Mouse (Mus musculus) layer of hippocampus, adult 8-10 months (tissue): ENCODE measurements at regions not wholly inside any gene's neighbourhood (a gene's known extent, or its start where the extent isn't known, plus 50 kb on each side); places are given as distances from the start of the nearest gene placed in this dataset.
"Not testable (repeated sequence)": the region's sequence is repeated elsewhere in the genome, so short reads cannot be mapped to it uniquely, and the experiment has no call there.

ENCODE experiments used
- DNase-seq, 2 experiments: peaks; one replicate each; pipeline ENCODE4 v3.0.0; 2022; ENCODE audit warnings: low spot score in 2 of 2

DNA sequence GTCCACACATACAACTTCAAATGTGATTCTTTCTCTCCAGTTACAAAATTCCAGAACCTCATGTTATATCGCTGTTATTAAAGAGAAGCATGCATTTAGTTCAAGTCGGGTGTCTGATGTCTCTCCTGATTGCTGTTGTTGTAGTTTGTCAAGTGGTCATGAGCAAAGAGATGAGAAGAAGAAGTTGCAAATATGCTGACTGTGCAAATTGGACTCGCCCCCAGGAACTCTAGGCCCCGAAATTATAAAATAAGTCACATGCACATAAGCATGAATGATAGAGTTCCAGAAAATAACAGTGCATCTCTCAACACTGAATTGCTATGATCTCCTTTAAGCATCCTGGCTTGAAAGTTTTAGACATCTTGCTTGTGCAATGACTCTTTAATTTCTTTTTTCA lies 53.3 kb downstream of the Kif2b start:
- no peak for DNase-seq

DNA sequence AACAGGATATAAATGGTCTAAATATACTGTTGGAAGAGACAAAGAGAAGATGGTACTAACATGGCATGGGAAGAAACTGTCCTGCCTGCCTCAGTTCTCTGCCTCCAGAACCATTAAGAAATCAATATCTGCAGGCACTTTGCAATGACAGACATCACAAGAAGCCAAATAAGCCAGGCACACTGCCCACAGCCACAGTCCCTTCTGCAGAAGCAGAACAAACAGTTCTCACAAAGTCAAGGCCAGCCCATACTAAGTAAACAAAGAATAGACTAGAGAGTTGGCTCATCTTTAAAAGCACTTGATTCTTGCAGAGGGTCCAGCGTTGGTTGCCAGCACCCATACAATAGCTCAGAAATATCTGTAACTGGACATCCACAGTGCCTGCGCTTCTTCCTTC lies 98.1 kb downstream of the Kif2b start:
- no peak for DNase-seq

DNA sequence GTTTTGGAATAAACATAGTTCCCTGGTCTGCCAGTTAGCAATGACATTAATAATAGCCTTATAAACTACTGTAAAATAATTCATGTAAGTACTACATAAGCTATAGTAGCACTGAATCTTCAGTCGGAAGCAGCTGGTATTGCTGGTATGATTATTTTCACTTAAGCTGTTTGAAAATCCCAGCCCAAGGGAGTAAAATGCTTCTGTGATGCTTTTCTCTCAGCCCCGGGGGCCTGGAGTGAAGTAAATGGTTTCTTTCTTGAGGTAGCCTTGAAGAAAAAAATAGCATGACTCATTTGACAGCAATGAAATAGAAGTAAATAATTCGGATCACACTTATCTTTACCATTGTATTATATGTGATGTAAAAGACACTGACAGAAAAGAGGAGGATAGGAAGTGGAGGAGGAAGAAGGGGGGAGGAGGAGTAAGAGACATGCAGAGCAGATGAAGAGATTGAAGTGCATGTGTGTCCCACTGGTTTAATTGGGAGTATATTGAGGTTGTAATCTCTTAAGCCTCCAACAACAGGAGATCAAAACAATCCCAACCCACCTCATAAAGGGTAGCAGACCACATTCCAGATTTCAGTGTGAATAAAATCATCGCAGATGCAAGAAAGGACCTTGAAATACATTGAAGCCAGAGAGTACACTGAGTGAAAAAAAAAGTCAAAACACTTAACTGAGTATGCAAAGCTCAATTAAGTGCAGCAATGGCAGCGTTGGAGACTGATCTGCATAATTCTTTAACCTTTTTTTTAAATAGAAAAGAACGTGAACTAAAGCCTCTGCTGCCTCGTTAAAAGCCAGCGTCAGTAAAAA lies 113.6 kb downstream of the Kif2b start:
- DNase-seq = no peak

DNA sequence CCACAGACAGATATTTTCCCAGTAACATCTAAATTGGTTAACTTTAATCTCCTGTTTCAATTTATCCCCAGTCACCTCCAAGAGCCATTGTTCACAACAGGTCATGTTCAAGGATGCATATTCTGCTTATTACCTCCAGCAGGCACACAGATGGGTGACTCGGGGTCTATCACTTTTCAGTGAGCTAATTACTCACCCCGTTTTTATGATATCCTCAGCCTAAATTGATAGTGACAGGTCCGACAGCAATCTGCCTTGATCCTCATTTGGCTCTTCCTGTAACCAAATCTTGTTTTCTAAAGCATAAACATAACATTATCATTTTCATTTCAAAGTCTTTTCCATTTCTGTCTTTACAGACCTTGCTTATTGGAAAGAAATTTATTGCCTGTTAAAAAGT lies 115.4 kb downstream of the Kif2b start:
- no peak for DNase-seq

DNA sequence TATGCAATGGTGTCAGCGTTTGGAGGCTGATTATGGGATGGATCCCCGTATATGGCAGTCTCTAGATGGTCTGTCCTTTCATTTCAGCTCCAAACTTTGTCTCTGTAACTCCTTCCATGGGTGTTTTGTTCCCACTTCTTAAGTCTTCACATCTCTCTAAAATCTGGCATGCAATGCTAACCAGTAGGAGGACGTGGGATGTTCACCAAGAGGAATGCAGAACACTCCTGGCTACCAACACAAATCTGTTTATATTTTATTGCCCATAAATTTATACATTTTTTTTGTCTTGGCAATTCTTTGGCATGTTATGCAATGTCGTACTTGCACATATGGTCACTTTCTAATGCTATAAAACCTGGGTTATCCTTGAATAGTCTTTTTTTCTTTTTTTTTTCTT lies 135.0 kb downstream of the Kif2b start:
- peak; percentile 10 to 18 for DNase-seq

DNA sequence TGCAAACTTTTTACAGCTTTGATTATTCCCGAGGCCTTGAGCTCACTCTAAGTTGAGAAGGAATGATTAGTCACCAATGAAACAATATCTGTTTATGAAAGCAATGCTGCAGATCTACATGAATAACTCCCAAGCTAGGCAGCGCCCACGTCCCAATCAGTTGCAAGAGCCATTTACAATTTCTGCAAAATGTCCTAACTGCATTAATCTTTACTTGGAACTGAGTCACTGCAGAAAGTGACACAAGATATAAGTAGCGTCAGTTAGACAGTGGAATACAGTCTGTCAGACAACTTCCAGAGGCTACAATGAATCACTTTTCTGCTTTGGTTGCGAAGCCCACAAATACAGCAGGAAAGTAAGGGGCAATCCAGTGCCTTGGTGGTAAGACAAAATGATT lies 145.2 kb downstream of the Kif2b start:
- DNase-seq = no peak

DNA sequence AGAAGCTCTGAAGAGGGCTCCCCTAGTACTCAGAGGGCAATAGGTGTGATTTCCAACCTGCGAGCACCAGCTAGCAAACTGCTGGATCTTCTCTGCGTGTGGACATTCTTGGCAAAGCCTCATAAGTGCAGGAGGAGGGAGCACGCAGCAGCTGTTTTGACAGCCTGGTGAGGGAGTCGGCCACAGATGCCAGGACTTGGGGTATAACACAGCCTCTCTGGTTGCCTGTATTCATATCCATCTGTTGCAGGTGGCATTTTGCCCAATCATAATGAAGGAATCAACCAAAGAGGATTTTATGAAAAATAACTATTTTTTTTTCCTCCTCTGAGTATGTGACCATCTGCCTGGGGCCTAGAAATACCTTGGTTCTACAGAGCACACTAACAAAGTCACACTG lies 150.6 kb downstream of the Kif2b start:
- DNase-seq = peak; percentile 86 to 88

DNA sequence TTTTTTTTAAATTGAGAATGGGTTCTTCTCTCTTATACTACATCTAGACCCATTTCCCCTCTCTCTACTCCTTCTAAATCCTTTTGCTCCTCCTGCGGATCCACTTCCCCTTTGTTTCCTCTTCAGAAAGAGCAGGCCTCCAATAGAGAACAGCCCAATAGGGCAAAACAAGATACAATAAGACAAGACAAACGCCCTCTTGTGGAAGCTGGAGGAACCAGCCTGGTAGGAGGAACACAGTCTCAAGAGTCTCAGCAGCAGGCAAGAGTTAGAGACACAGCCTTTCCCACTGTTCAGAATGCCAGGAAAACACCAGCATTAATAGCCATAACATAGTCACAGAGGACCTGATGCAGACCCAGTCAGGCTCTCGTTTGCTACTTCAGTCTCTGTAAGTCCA lies 190.2 kb downstream of the Kif2b start:
- DNase-seq = no peak

DNA sequence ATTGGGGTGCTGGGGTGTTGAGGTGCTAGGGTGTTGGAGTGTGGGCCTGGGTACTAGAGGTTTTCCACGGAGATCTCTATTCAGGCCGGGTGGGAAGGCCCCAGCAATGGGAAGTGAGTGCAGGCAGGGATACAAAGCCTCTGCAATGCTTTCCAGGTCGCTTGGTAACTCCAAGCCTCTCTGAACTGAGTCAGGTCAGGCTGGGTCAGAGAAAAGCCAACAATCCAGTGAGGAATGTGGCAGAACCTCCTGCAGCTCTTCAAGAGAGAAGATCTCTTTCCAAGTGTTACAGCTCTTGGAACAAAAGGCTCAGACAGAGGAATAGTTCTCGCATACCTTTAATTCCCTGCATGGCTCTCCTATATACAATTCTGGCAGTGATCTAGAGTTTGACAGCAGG lies 220.3 kb downstream of the Kif2b start:
- no peak for DNase-seq

DNA sequence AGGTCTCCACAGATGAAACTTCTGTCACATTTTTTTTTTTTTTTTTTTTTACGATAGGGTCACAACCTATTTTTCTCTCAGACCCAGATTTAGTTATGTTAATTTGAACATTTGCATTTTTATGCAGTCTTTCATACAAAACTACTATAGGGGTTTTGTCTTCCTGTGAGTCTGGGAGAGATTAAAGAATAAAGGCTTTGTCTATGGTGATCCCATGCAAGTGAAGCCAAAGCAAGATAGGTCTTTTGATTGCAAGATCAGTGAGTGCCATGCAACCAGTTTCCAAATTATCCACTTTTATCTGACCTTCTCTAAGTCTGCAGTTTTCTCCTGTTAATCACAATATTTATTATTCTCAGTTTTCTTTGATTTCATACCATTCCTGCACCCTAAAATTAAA lies 234.7 kb downstream of the Kif2b start:
- DNase-seq = no peak

DNA sequence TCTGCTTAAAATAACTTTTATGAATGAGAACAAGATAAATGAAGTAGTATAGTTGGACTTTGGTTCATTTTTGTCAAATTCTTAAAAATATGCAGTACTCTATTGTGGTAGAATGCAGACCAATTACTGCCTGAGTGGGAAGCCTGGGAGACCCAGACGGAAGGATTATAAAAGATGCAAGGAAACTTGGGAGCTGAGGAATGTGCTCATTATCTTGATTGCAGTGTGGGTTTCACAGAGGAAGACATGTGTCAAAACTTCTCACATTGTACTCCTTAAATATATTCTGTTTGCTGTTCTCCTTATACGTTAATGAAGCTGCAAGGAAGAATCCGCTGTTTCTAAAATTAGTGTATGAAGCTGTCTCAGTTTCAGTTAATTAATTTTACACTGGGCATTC lies 244.3 kb downstream of the Kif2b start:
- no peak for DNase-seq

DNA sequence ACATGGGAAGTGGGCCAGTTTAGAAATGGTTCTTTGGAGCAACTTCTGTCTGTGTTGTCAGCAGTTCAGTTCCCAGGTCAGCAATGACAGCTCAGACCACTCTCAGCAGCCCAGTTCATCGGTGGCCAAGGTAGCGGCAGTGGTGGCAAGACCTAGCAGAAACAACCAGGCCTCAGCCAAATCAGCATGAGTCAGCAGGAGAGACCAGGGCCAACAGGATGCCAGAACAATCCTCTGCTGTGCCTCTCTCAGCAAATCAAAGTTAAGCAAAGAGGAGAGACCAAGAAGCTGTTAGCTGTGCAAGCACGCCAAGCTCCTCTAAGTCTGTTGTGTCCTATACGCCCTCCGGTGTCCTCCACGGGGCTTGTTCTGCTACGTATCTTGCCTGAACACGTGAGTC lies 249.8 kb downstream of the Kif2b start:
- DNase-seq = peak in 1 of 2 experiments; percentile 1

DNA sequence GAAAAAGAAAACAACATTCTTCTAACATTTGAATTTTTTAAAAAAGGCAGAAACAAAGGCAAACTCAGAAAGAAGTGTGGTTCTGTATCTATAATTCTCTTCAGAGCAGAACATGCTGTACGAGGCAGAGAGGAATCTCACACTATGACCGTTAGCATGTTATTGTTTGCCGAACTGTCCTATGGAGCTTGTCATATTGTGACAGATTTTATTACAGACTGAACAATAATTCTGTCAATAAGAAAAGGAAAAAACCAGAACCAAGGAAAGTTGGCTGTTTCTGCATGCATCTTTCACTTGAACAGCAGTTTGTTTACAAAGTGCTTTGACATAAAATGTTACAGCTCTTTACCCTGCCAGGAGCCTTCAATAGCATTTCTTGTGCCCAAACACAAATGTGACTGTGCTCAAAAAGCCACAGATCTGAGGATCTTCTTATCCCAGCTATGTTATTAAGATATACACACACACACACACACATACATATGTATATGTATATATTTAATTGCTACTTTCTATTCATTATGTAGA lies 267.1 kb downstream of the Kif2b start:
- no peak for DNase-seq

DNA sequence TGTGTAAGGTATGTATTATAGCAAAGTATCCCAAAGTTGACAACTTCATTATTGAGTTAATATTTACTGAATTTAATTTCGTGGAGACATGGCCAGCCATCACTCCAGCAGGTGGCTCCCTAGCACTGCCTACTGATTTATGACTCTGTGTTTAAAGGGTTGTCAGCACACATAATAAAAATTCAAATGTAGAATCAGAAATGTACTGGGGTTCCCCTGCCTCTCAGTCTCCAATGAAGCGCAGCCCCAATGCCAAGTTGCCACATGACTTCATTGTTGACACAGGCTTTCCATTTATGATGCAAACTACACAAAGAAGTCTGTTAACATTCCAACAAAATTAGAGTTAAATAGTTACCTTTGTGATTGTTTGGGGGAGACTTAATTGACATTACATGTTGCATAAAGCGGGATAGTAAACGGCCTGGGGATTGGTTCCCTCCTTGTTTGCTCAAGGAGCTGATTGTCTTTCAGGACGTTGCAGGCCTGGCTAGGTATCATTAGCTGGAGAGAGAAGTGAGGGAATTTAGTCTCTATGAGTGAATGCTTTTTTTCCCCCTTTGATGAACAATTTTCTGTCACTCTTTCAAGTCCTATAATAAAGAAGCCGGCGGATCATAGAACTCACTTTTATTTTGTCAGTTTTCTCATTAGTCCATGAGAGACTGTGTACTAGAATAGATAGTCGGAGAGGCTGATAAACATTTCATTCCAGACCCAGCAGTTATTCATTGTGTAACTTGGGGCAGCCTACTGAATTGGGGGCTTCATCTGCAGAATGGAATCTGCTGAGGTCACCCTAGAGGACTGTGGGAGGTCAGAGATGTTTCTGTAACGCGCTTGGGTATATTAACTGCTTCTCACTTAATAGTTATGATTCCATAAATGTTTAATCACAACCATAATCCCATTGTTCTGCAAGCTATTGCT lies 287.9 kb downstream of the Kif2b start:
- DNase-seq = peak; percentile 12 to 57

DNA sequence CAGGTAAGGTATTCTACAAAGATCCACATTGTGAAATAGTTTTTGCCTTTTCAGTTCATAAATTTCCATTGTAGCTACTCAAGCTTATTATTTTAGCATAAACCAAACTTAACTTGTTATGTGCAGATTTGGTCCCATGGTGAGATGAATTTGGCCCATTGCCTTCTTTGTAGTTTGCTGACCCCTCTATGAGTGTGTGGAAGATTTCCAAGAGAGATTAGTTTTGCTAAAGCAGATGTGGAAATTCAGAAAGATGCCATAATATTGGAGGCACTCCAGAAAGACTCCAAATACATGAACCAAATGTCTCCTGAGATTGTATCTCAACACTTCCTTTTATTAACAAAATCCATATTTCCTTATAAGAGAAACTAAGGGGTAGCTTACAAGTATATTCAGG lies 291.0 kb downstream of the Kif2b start:
- no peak for DNase-seq

DNA sequence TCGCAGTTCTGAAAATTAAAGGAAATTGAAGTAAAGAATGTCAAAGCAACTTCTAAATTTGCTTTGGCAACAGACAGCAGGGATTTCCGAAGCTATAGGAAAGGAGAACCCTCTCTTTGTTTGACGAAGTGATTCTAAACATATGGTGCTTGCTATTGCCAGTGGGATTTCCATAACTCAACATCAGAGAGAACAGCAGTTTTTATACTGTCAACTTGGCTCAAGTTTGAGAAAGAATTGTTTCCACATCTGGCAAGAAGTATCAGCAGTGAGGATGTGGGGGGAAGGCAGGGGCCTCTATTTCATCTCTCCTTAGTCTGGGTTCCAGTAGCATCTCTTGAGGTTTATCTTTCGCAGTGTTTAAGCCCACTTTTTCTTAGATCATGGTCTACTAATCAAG lies 315.1 kb downstream of the Kif2b start:
- no peak for DNase-seq

DNA sequence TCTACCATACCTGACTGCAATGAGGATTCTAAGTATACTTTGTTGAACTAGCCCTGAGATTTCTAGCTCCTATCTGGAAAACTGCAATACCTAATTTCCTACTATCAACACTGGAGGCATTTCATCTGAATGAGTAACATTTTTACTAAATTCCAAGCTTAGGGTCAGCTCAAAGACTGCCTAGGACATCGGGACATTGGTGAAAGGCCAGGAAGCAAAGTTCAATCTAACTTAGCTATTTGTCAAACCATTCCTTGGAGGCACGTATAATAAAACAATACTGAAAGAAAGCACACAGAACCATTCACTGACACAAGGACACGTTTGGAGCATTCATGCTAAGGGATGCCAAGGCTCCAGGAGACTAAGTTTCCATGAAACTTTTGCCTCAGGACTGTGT lies 335.3 kb downstream of the Kif2b start:
- DNase-seq = not testable (repeated sequence)

DNA sequence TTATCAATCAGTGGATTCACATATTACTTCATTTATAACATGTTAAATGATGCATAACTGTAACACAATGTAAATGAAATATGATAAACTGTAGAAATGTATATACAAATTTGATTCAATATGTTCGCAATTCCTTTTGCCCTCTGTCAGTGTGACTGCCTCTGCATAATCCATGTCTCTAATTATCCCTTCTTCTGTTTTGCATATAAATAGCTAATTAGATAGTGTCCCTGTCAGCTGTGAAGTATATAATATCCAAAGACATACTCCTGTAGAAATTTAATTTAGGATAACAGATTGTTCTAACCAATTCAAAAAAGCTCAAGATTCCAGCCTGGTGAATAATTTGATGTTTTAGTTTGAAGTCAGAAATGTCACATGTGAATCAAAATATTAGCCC lies 361.2 kb downstream of the Kif2b start:
- DNase-seq = no peak

DNA sequence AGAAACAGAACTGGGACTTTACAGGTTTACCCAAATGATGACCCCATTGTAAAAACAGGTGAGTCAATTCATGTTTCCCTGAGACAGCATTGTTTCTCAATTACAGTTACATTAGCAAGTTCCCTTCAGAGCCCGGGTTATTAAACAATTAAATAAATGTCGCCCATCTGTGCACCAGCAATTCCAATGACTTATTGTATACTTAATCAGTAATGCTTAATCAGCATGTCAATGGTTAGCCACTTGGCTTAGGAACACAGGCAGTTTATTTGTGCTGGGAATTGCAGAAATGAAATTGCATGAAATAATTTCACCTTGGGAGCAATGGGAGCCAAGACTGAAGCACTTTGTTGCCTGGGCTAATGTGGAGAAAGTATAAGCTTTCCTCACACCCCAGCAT lies 364.3 kb downstream of the Kif2b start:
- no peak for DNase-seq

DNA sequence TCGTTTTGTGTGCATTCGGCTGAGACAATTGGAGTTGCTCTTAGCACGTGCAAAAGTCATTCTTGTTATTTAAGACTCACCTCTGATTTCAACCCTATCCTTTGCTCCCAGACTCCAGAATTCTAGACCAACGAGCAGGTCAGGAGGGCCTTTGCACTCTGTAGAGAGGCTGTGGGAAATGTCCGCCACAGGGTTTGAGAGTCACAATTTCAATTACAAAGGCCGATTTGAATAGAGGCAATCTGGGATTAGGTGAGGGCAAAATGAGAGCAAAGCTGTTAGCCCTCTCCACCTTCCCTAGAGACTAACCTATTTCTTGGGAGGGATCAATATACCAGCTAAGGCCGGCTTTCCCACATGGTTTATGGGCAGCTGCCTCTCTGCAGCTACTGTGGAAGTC lies 370.9 kb downstream of the Kif2b start:
- no peak for DNase-seq

DNA sequence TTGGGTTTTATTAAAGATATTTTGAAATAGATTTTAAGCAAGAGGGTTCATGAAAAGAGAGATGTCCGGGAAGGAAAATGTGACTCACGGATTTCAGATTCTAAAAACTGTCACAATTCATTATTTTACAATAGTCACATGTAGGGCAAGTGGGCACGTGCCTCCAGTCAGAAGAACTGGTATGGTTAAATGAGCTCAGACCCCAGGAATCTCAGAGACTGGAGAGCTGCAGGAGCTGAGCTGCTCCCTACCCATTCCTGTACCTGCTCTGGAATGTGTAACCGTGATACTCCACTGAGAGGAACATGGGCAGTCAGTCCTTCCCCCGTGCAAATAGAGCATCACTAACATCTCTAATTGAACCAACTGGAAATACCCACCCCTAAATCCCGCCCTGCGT lies 372.9 kb downstream of the Kif2b start:
- DNase-seq = no peak

DNA sequence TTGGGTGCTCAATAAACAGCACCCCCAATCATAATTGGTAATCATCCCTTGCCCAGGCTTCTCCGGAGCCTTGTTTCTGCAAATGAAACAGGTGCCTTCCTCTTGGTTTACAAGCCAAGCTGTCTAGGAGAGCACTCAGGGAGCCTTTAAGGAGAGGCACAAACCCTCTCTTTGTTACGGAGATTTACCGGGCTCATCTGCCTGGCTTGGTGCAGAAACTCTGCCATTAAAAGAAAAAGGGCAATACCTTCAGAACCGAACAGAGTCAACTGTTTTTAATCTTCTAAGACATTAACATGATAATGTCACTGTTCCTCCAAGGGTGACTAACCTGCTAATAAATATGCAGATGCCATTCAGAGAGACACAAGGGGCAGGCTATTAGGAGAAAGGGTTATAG lies 380.5 kb downstream of the Kif2b start:
- no peak for DNase-seq
